Mouse (Mus musculus): ENCODE data around the gene Hnrnph2. TPM values are rescaled to one million over a fixed set of nuclear protein-coding genes. Genes with fewer than 3 reads are reported as not detected.

The Hnrnph2 gene
- polyA plus RNA-seq, 1 experiment, result 24.6 TPM

- Histone ChIP-seq H3K79me2 (ENCODE audit: control insufficient read depth, insufficient read depth) (no peaks in the 10 kb centered on the region), H3K36me3 (ENCODE audit: control insufficient read depth, insufficient read depth) (no peaks in the 10 kb centered on the region), H3K4me3 (peak overlapping the region; percentile 9), H3K27me3 (ENCODE audit: control insufficient read depth, insufficient read depth, insufficient read length) (no peaks in the 10 kb centered on the region), H3ac (ENCODE audit: control insufficient read depth, insufficient read length) (no peak overlapping the region), H3K4me2 (ENCODE audit: low read depth) (peak overlapping the region; percentile 34)
- TF ChIP-seq MYOD1 (IDR thresholded peaks at IDR 0.05; ENCODE audit: control insufficient read depth in 1 of 3, insufficient read length in 2 of 3, low read depth in 2 of 3), result no peak
- no peak for TF ChIP-seq TCF3 (IDR thresholded peaks at IDR 0.05; ENCODE audit: insufficient read length, low read depth)
- TF ChIP-seq POLR2A (IDR thresholded peaks at IDR 0.05; ENCODE audit: insufficient read length, low read depth), result no peak
- no peak for TF ChIP-seq MYOG (IDR thresholded peaks at IDR 0.05; ENCODE audit: control insufficient read depth in 1 of 3, insufficient read depth in 1 of 3, insufficient read length in 2 of 3, low read depth in 2 of 3)
- TF ChIP-seq POLR2AphosphoS2 (IDR thresholded peaks at IDR 0.05; ENCODE audit: insufficient read length, low read depth), result no peak
- TF ChIP-seq TCF12 (IDR thresholded peaks at IDR 0.05; ENCODE audit: insufficient read depth, poor library complexity, severe bottlenecking), result no peak
Measured at GRCm38 (mm10) chrX:134612285-134612959, 11.4 kb downstream of the Hnrnph2 start.

- no peak for TF ChIP-seq CEBPB (IDR thresholded peaks at IDR 0.05; ENCODE audit: insufficient read depth, poor library complexity, severe bottlenecking)
- TF ChIP-seq E2F4 (IDR thresholded peaks at IDR 0.05; ENCODE audit: insufficient read depth), result no peak
- no peak for TF ChIP-seq POLR2AphosphoS2 (IDR thresholded peaks at IDR 0.05; ENCODE audit: insufficient read length, low read depth)
- no peak for TF ChIP-seq MYOG (IDR thresholded peaks at IDR 0.05; ENCODE audit: control insufficient read depth in 1 of 3, insufficient read depth in 1 of 3, insufficient read length in 2 of 3, low read depth in 2 of 3)
- TF ChIP-seq REST (IDR thresholded peaks at IDR 0.05; ENCODE audit: insufficient read depth, insufficient read length), result no peak
- no peak for TF ChIP-seq MYOD1 (IDR thresholded peaks at IDR 0.05; ENCODE audit: control insufficient read depth in 1 of 3, insufficient read length in 2 of 3, low read depth in 2 of 3)
Measured at GRCm38 (mm10) chrX:134614306-134614705, 13.3 kb downstream of the Hnrnph2 start.

GRCm38 (mm10) chrX:134619695-134620094 lies 18.7 kb downstream of the Hnrnph2 start:
- no peaks in the 10 kb centered on the region for H3K36me3 ChIP-seq (ENCODE audit: control insufficient read depth, insufficient read depth)
- no peak overlapping the region for H3ac ChIP-seq (ENCODE audit: control insufficient read depth, insufficient read length)
- H3K4me2 ChIP-seq (ENCODE audit: low read depth), result no peak overlapping the region

More at GRCm38 (mm10) chrX:134614306-134614705, 13.3 kb downstream of the Hnrnph2 start:
- no peak overlapping the region for H3ac ChIP-seq (ENCODE audit: control insufficient read depth, insufficient read length)
- no peaks in the 10 kb centered on the region for H3K27me3 ChIP-seq (ENCODE audit: control insufficient read depth, insufficient read depth, insufficient read length)
- H3K4me2 ChIP-seq (ENCODE audit: low read depth), result no peak overlapping the region
- no peaks in the 10 kb centered on the region for H3K79me2 ChIP-seq (ENCODE audit: control insufficient read depth, insufficient read depth)
- no peak overlapping the region for H3K4me3 ChIP-seq
- no peaks in the 10 kb centered on the region for H3K36me3 ChIP-seq (ENCODE audit: control insufficient read depth, insufficient read depth)

DNA sequence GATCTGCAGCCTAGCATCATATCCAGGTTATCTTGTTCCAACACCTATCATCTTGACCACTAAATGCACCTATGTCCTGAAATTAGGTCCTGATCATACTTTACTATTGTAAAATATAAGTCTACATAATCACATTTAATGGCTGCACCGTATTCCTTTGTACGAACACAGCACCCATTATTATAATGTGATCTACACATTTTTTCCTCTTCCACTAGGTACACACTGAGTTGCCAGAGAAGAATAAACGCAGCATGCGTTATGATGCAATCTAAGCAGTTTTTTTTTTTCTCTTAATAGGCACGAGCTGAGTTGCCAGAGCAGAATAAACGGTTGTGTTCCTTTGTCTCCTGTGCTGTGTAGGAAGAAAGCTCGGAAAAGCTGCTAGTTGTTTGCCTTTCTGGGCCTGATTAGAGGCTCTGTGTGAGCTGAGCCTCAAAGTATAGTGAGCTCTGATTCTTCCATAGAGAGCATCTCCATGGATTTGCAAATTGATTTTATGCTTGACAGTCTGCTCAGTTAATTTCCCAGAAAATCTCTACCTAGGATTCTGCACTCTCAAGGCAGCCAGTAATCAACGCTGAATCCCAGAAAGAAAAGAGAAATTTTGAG lies 19.4 kb downstream of the Hnrnph2 start:
- Histone ChIP-seq H3K4me2 (ENCODE audit: low read depth) (no peak overlapping the region), H3ac (ENCODE audit: control insufficient read depth, insufficient read length) (no peak overlapping the region), H3K79me2 (ENCODE audit: control insufficient read depth, insufficient read depth) (no peaks in the 10 kb centered on the region), H3K36me3 (ENCODE audit: control insufficient read depth, insufficient read depth) (no peaks in the 10 kb centered on the region), H3K27me3 (ENCODE audit: control insufficient read depth, insufficient read depth, insufficient read length) (no peaks in the 10 kb centered on the region), H3K4me3 (no peak overlapping the region)
- TF ChIP-seq TCF12 (IDR thresholded peaks at IDR 0.05; ENCODE audit: insufficient read depth, poor library complexity, severe bottlenecking) (no peak), MAX (IDR thresholded peaks at IDR 0.05; ENCODE audit: low read depth) (no peak), USF1 (IDR thresholded peaks at IDR 0.05; ENCODE audit: low read depth) (no peak), POLR2AphosphoS2 (IDR thresholded peaks at IDR 0.05; ENCODE audit: insufficient read length, low read depth) (no peak), REST (IDR thresholded peaks at IDR 0.05; ENCODE audit: insufficient read depth, insufficient read length) (no peak), MYOG (IDR thresholded peaks at IDR 0.05; ENCODE audit: control insufficient read depth in 1 of 3, insufficient read depth in 1 of 3, insufficient read length in 2 of 3, low read depth in 2 of 3) (no peak), SRF (IDR thresholded peaks at IDR 0.05; ENCODE audit: control insufficient read depth, insufficient read length, low read depth) (no peak), MYOD1 (IDR thresholded peaks at IDR 0.05; ENCODE audit: control insufficient read depth in 1 of 3, insufficient read length in 2 of 3, low read depth in 2 of 3) (no peak), E2F4 (IDR thresholded peaks at IDR 0.05; ENCODE audit: insufficient read depth) (no peak), POLR2A (IDR thresholded peaks at IDR 0.05; ENCODE audit: insufficient read length, low read depth) (no peak), TCF3 (IDR thresholded peaks at IDR 0.05; ENCODE audit: insufficient read length, low read depth) (no peak)

More at GRCm38 (mm10) chrX:134619695-134620094, 18.7 kb downstream of the Hnrnph2 start:
- TF ChIP-seq TCF3 (IDR thresholded peaks at IDR 0.05; ENCODE audit: insufficient read length, low read depth) (no peak), USF1 (IDR thresholded peaks at IDR 0.05; ENCODE audit: low read depth) (no peak), POLR2A (IDR thresholded peaks at IDR 0.05; ENCODE audit: insufficient read length, low read depth) (no peak), POLR2AphosphoS2 (IDR thresholded peaks at IDR 0.05; ENCODE audit: insufficient read length, low read depth) (no peak), MYOG (IDR thresholded peaks at IDR 0.05; ENCODE audit: control insufficient read depth in 1 of 3, insufficient read depth in 1 of 3, insufficient read length in 2 of 3, low read depth in 2 of 3) (no peak), SRF (IDR thresholded peaks at IDR 0.05; ENCODE audit: control insufficient read depth, insufficient read length, low read depth) (no peak), MAX (IDR thresholded peaks at IDR 0.05; ENCODE audit: low read depth) (no peak), MYOD1 (IDR thresholded peaks at IDR 0.05; ENCODE audit: control insufficient read depth in 1 of 3, insufficient read length in 2 of 3, low read depth in 2 of 3) (no peak), E2F4 (IDR thresholded peaks at IDR 0.05; ENCODE audit: insufficient read depth) (no peak), TCF12 (IDR thresholded peaks at IDR 0.05; ENCODE audit: insufficient read depth, poor library complexity, severe bottlenecking) (no peak), CEBPB (IDR thresholded peaks at IDR 0.05; ENCODE audit: insufficient read depth, poor library complexity, severe bottlenecking) (no peak), REST (IDR thresholded peaks at IDR 0.05; ENCODE audit: insufficient read depth, insufficient read length) (no peak)
- Histone ChIP-seq H3K27me3 (ENCODE audit: control insufficient read depth, insufficient read depth, insufficient read length) (no peaks in the 10 kb centered on the region), H3K79me2 (ENCODE audit: control insufficient read depth, insufficient read depth) (no peaks in the 10 kb centered on the region), H3K4me3 (no peak overlapping the region)
